In genomic region chr17:47512956-47513775, GRCm38 (mm10) we compare ENCODE assay signal across 9 mouse cellular contexts. TPM values are rescaled to one million over a fixed set of nuclear protein-coding genes. Genes with fewer than 3 reads are reported as not detected.
DNase-seq lines count a peak whose midpoint lies in the region; ATAC-seq and TF ChIP-seq lines count a peak whose summit lies in the region.
"Had no signal": no experiment of that assay in that cellular context is flagged by ENCODE, and none has a peak within 500 bp of the region (broad histone marks: within the 10 kb centered on the region; RNA-seq: fewer than 3 reads in every experiment).

No protein-coding gene starts in this region.

- no peak for TF ChIP-seq CTCF in kidney, postnatal 0 days (IDR thresholded peaks at IDR 0.05; ENCODE audit: low read depth)
- no peak for TF ChIP-seq CTCF in stomach, postnatal 0 days (IDR thresholded peaks at IDR 0.05; ENCODE audit: low read depth)

- H3K9ac ChIP-seq in kidney, postnatal 0 days (ENCODE audit: low read depth, low read length), result peak overlapping the region; percentile 0; the same call in 1 of the 2 replicates
- no peak overlapping the region for H3K9ac ChIP-seq in embryonic facial prominence, embryonic 12.5 days
- no peak overlapping the region for H3K9ac ChIP-seq in intestine, embryonic 15.5 days
- no peak overlapping the region for H3K9ac ChIP-seq in stomach, postnatal 0 days (ENCODE audit: low read length)

- DNase-seq in kidney, postnatal 0 days (ENCODE audit: low spot score), result peak; percentile 68
- DNase-seq in kidney, adult 8-10 months, result no peak
- peak; percentile 41 for DNase-seq in stomach, postnatal 0 days (ENCODE audit: low spot score)
- no peak for DNase-seq in MN1 (ENCODE audit: low spot score)
- DNase-seq in cerebellum, adult 11-12 months, result no peak

- no peaks in the 10 kb centered on the region for H3K9me3 ChIP-seq in kidney, postnatal 0 days (replicated peaks; ENCODE audit: low read length)
- H3K9me3 ChIP-seq in embryonic facial prominence, embryonic 12.5 days, result no peaks in the 10 kb centered on the region
- no peaks in the 10 kb centered on the region for H3K9me3 ChIP-seq in intestine, embryonic 15.5 days
- H3K9me3 ChIP-seq in stomach, postnatal 0 days (ENCODE audit: control insufficient read depth, low read length), result no peaks in the 10 kb centered on the region

- ATAC-seq in kidney, postnatal 0 days (replicated peaks; ENCODE audit: low FRiP score, low read depth), result no peak
- no peak for ATAC-seq in embryonic facial prominence, embryonic 12.5 days (ENCODE audit: insufficient number of reproducible peaks, insufficient read depth, low FRiP score, low TSS enrichment)
- no peak; the same call in 1 of the 2 replicates for ATAC-seq in intestine, embryonic 15.5 days
- ATAC-seq in stomach, postnatal 0 days (ENCODE audit: low FRiP score, low TSS enrichment), result no peak; the same call in 1 of the 2 replicates
- no peak for ATAC-seq in erythroblast, adult 5-6 weeks (replicated peaks; ENCODE audit: low FRiP score, poor library complexity, severe bottlenecking)
- ATAC-seq: Patski had no signal

- H3K36me3 ChIP-seq in kidney, postnatal 0 days (ENCODE audit: insufficient read depth, low read length), result no peaks in the 10 kb centered on the region
- 0 out of 2 replicates have a peak, but pooled peaks cover 5% of the 10 kb centered on the region for H3K36me3 ChIP-seq in embryonic facial prominence, embryonic 12.5 days
- H3K36me3 ChIP-seq in intestine, embryonic 15.5 days, result no peaks in the 10 kb centered on the region
- no peaks in the 10 kb centered on the region for H3K36me3 ChIP-seq in stomach, postnatal 0 days (ENCODE audit: control insufficient read depth, insufficient read depth, low read length)

- H3K4me1 ChIP-seq in kidney, postnatal 0 days (replicated peaks; ENCODE audit: insufficient read depth, low read length), result peaks cover 10% of the 10 kb centered on the region; the same call in 1 of the 2 replicates
- peaks cover 35% of the 10 kb centered on the region for H3K4me1 ChIP-seq in embryonic facial prominence, embryonic 12.5 days
- peaks cover 42% of the 10 kb centered on the region for H3K4me1 ChIP-seq in intestine, embryonic 15.5 days (replicated peaks)
- peaks cover 2% of the 10 kb centered on the region; the same call in 1 of the 2 replicates for H3K4me1 ChIP-seq in stomach, postnatal 0 days (replicated peaks; ENCODE audit: control insufficient read depth, insufficient read depth)

- whole genome bisulfite sequencing in kidney, postnatal 0 days, result 45% methylated on average over 10 of the region's 10 CpGs
- 63% methylated on average over 10 of the region's 10 CpGs for WGBS in embryonic facial prominence, embryonic 12.5 days
- 54% methylated on average over 10 of the region's 10 CpGs for WGBS in intestine, embryonic 15.5 days
- 44% methylated on average over 10 of the region's 10 CpGs for WGBS in stomach, postnatal 0 days

- H3K4me3 ChIP-seq in kidney, postnatal 0 days (replicated peaks; ENCODE audit: low read depth, low read length), result no peak overlapping the region
- H3K4me3 ChIP-seq in embryonic facial prominence, embryonic 12.5 days, result no peak overlapping the region
- no peak overlapping the region for H3K4me3 ChIP-seq in intestine, embryonic 15.5 days (replicated peaks)
- H3K4me3 ChIP-seq in stomach, postnatal 0 days (ENCODE audit: low read depth, low read length), result no peak overlapping the region

- H3K27me3 ChIP-seq in kidney, postnatal 0 days (ENCODE audit: insufficient read depth, low read length), result no peaks in the 10 kb centered on the region
- H3K27me3 ChIP-seq in embryonic facial prominence, embryonic 12.5 days, result no peaks in the 10 kb centered on the region
- H3K27me3 ChIP-seq in intestine, embryonic 15.5 days (replicated peaks), result no peaks in the 10 kb centered on the region
- H3K27me3 ChIP-seq in stomach, postnatal 0 days (ENCODE audit: control insufficient read depth, insufficient read depth, low read length), result no peaks in the 10 kb centered on the region
- H3K27me3 ChIP-seq: Patski had no signal

- no peak for TF ChIP-seq EP300 in stomach, postnatal 0 days (optimal IDR thresholded peaks at IDR 0.05)

- no peak overlapping the region for H3K4me2 ChIP-seq in kidney, postnatal 0 days (ENCODE audit: low read length)
- no peak overlapping the region for H3K4me2 ChIP-seq in embryonic facial prominence, embryonic 12.5 days (replicated peaks)
- H3K4me2 ChIP-seq in intestine, embryonic 15.5 days (replicated peaks), result no peak overlapping the region; the same call in 1 of the 2 replicates
- no peak overlapping the region for H3K4me2 ChIP-seq in stomach, postnatal 0 days (replicated peaks; ENCODE audit: low read depth)

- peak overlapping the region; percentile 66 for H3K27ac ChIP-seq in kidney, postnatal 0 days
- peak overlapping the region; percentile 63; the same call in 1 of the 2 replicates for H3K27ac ChIP-seq in embryonic facial prominence, embryonic 12.5 days
- H3K27ac ChIP-seq in intestine, embryonic 15.5 days, result peak overlapping the region; percentile 83
- H3K27ac ChIP-seq in stomach, postnatal 0 days (replicated peaks), result peak overlapping the region; percentile 78

RNA-seq across cellular contexts. Expression of gene Ccnd3, which starts 8.3 kb away (rescaled TPM):
- polyA plus RNA-seq in kidney, postnatal 0 days (2015; fragmentation: Nextera tagmentation; extraction: Ambion mirVana), result 199 and 202 TPM in 2 replicates
- polyA plus RNA-seq in embryonic facial prominence, embryonic 12.5 days (2016; fragmentation: Nextera tagmentation; extraction: Ambion mirVana), result 355 and 362 TPM in 2 replicates
- polyA plus RNA-seq in intestine, embryonic 15.5 days (2015; fragmentation: Nextera tagmentation; extraction: Ambion mirVana), result 394 and 407 TPM in 2 replicates
- 219 and 242 TPM in 2 replicates for polyA plus RNA-seq in stomach, postnatal 0 days (2015; fragmentation: Nextera tagmentation; extraction: Ambion mirVana)
- 85.3 and 115 TPM in 2 replicates for total RNA-seq in erythroblast, adult 5-6 weeks (2015; ENCODE audit: low replicate concordance)
- total RNA-seq in erythroblast, adult 5-6 weeks (2017; ENCODE audit: low replicate concordance), result 64.3 and 65.9 TPM in 2 replicates

RNA-seq across cellular contexts. Expression of gene Taf8, which starts 11.1 kb away (rescaled TPM):
- 21.4 and 24.9 TPM in 2 replicates for polyA plus RNA-seq in kidney, postnatal 0 days (2015; fragmentation: Nextera tagmentation; extraction: Ambion mirVana)
- 34.2 and 35.8 TPM in 2 replicates for polyA plus RNA-seq in embryonic facial prominence, embryonic 12.5 days (2016; fragmentation: Nextera tagmentation; extraction: Ambion mirVana)
- polyA plus RNA-seq in intestine, embryonic 15.5 days (2015; fragmentation: Nextera tagmentation; extraction: Ambion mirVana), result 20.4 and 21.9 TPM in 2 replicates
- 11.0 and 11.1 TPM in 2 replicates for polyA plus RNA-seq in stomach, postnatal 0 days (2015; fragmentation: Nextera tagmentation; extraction: Ambion mirVana)
- total RNA-seq in erythroblast, adult 5-6 weeks (2015; ENCODE audit: low replicate concordance), result 34.5 and 36.5 TPM in 2 replicates
- 47.1 and 67.9 TPM in 2 replicates for total RNA-seq in erythroblast, adult 5-6 weeks (2017; ENCODE audit: low replicate concordance)

Comparison
In these comparisons a context has a peak if more than half of its experiments do, and no peak if none do; other contexts are left out.
1. DNase-seq: peak in kidney, postnatal 0 days (single experiment) and stomach, postnatal 0 days (single experiment); none in kidney, adult 8-10 months (0 of 2), MN1 (single experiment) and cerebellum, adult 11-12 months (single experiment).
2. Peak in every context shown above with its lines, with median percentiles within 50 percentile points of each other: H3K27ac ChIP-seq.